Mouse (Mus musculus): ENCODE data around the gene Pwwp2a.
A peak's percentile ranks its signal among the peaks of the same experiment; 100 is the strongest.

The Pwwp2a gene

GRCm38 (mm10) chr11:43727796-43728195 lies 46.0 kb downstream of the Pwwp2a start:
- DNase-seq = no peak

GRCm38 (mm10) chr11:43728737-43729301 lies 47.0 kb downstream of the Pwwp2a start:
- DNase-seq = peak; percentile 52

- peak; percentile 98 for DNase-seq
These were observed 65.7 kb downstream of the Pwwp2a start, which contains the start of gene Ttc1 for GRCm38 (mm10) chr11:43747233-43748226. TSS of gene Ttc1 (minus strand) at chr11:43748008.

- no peak for DNase-seq
These were observed 69.7 kb downstream of the Pwwp2a start for GRCm38 (mm10) chr11:43751542-43751941.

GRCm38 (mm10) chr11:43754568-43754967 lies 72.8 kb downstream of the Pwwp2a start:
- DNase-seq = no peak

- DNase-seq = no peak
These were observed 73.6 kb downstream of the Pwwp2a start for GRCm38 (mm10) chr11:43755411-43755810.

GRCm38 (mm10) chr11:43758436-43758835 lies 76.6 kb downstream of the Pwwp2a start:
- DNase-seq = no peak

- DNase-seq = peak; percentile 66
These were observed 85.3 kb downstream of the Pwwp2a start for GRCm38 (mm10) chr11:43766922-43767648.

- DNase-seq = no peak
These were observed 86.0 kb downstream of the Pwwp2a start for GRCm38 (mm10) chr11:43767749-43768148.

- no peak for DNase-seq
These were observed 88.3 kb downstream of the Pwwp2a start for GRCm38 (mm10) chr11:43770110-43770509.
